Mouse (Mus musculus) layer of hippocampus, postnatal 36 days (tissue): ENCODE results near the gene Pex7. TPM values are rescaled to one million over a fixed set of nuclear protein-coding genes. Genes with fewer than 3 reads are reported as not detected.

Source experiments
- DNase-seq, 2 experiments: peaks; one replicate each; pipeline ENCODE4 v3.0.0; 2022
- total RNA-seq, 2 experiments: library from RNA; stranded (reverse); gene quantifications; 2 replicates each; pipeline ENCODE4 v1.2.3; 2021

Pex7 gene
- total RNA-seq, 2 experiments from 2014 or later = 21.7 to 22.9 TPM

- DNase-seq = no peak
These were observed 30.8 kb downstream of the Pex7 start for GRCm38 (mm10) chr10:19876669-19877068.

GRCm38 (mm10) chr10:19875346-19875745, 32.1 kb downstream of the Pex7 start:
- no peak for DNase-seq

GRCm38 (mm10) chr10:19855597-19856306, 51.7 kb downstream of the Pex7 start:
- DNase-seq = no peak

GRCm38 (mm10) chr10:19853609-19854008, 53.9 kb downstream of the Pex7 start:
- DNase-seq = no peak

GRCm38 (mm10) chr10:19852776-19853175, 54.7 kb downstream of the Pex7 start:
- DNase-seq = no peak

- peak in 1 of 2 experiments; percentile 19 for DNase-seq
These were observed 56.3 kb downstream of the Pex7 start, which contains the start of gene Slc35d3 for GRCm38 (mm10) chr10:19850998-19851691. Gene Slc35d3, minus strand, starts transcription at chr10:19851459.

- no peak for DNase-seq
These were observed 56.9 kb downstream of the Pex7 start for GRCm38 (mm10) chr10:19850544-19850997.

- DNase-seq = no peak
These were observed 57.6 kb downstream of the Pex7 start for GRCm38 (mm10) chr10:19849771-19850365.

- no peak for DNase-seq
These were observed 58.3 kb downstream of the Pex7 start for GRCm38 (mm10) chr10:19848928-19849770.

GRCm38 (mm10) chr10:19839836-19840235, 67.7 kb downstream of the Pex7 start:
- DNase-seq = no peak

GRCm38 (mm10) chr10:19835887-19836710, 71.4 kb downstream of the Pex7 start:
- no peak for DNase-seq

GRCm38 (mm10) chr10:19834222-19834621, 73.3 kb downstream of the Pex7 start:
- no peak for DNase-seq

- no peak for DNase-seq
These were observed 76.2 kb downstream of the Pex7 start for GRCm38 (mm10) chr10:19831072-19831849.

- no peak for DNase-seq
These were observed 86.5 kb downstream of the Pex7 start for GRCm38 (mm10) chr10:19820986-19821385.

- DNase-seq = no peak
These were observed 88.7 kb downstream of the Pex7 start for GRCm38 (mm10) chr10:19818723-19819355.

GRCm38 (mm10) chr10:19815371-19815770, 92.1 kb downstream of the Pex7 start:
- DNase-seq = no peak

- peak; percentile 18 to 26 for DNase-seq
These were observed 95.9 kb downstream of the Pex7 start for GRCm38 (mm10) chr10:19811436-19812172.

GRCm38 (mm10) chr10:19804763-19805162, 102.7 kb downstream of the Pex7 start:
- DNase-seq = no peak
